Mouse (Mus musculus): ENCODE measurements around the gene Syde2. TPM values are rescaled to one million over a fixed set of nuclear protein-coding genes. Genes with fewer than 3 reads are reported as not detected.
"Not testable (repeated sequence)": the region's sequence is repeated elsewhere in the genome, so short reads cannot be mapped to it uniquely, and the experiment has no call there.

Gene Syde2
- 1 to 10 TPM; 3.6 to 4.0 TPM for total RNA-seq (2021)

DNA sequence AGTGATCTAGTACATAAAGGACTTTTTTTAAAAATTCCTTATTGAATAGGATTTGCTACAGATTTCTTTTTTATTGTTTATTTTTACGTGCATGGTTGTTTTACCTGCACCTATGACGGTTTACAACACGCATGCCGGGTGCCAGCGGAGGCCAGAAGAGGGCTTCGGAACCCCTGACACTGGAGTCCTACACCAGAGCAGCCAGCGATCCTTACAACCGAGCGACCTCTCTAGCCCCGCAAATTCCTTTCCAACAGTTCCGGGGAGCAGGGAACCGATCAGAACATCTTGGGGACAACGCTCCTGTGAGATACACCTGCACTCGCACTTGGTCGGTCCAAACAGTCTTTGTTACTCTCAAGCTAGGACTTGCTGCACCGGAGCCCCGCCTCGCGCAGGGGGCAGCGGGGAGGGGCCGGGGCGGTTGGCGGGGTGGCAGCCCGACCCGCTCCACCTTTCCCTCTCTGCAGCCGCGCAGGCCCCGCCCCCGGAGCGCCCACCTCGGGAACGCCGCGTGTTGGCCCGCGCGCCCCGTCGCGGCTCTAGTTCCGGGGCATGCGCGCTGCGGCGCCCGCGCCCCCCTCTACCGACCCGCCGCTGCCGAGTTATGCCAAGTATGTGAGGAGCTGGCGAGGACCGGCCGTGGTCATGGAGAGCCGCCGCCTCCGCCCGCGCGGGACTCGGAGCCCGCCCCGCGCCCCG, at the start of gene Syde2:
Gene Syde2 (plus strand): TSS at position 603 of the 702 bp plus-strand sequence.
- peak; percentile 61 to 62 for DNase-seq

DNA sequence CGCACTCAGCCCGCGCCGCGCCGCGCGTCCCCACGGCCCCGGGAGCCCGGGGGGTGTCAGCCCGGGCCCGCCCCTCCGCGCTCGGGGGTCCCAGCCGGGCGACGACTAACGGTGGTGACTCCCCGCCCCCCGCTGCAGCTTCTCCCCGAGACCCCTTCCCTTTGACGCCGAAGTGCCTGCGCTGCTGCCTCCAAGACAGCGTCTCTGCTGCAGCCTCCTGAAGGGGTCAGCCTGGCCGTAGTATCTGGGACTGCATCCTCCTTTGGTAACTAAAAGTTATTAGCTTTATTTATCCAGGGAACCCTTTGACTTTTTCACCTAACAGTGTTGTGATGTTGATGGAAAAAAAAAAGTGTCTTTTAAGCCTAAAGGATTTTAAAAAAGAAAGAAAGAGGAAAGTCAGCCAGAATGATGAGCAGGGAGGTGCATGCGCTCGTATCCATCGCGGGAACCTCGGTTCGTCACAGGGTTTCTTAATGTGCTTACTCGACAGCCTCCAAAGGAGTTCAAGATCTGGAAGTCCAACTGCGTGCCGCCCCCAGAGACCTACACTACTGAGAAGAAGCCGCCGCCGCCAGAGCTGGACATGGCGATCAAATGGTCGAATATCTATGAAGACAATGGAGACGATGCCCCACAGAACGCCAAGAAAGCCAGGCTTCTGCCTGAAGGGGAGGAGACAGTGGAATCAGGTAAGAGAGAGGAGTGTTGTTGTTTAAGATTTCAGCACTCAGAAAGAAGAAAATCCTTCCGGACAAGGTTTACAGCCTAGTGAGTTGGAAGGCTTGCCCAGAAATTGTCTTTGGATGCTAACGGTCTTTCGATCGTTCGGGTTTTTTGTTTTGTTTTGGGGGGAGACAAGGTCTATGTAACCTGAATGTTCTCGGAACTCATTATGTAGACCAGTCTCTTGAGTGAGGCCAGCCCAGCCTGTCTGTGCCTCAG, 49.0 kb upstream of the Syde2 start:
- no peak for DNase-seq

DNA sequence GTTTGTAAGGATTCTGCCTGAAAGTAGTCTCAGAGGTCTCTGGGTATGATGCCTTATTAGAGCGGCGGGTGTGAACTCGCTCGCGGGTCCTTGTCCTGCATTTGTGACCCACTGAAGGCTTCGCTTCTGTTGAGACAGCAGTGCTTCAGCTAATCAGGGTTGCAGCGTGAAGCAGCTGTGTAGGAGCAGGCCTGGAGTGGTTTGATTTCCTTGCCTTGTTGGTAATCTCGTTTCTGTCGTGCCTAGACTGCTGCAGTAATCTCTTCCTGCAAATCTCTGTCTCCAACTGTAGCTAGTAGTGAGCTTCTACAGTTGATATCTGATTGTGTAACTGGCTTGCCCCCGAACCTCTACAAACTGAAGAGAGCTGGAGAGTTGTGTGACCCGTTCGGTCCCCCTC, 48.3 kb upstream of the Syde2 start:
- no peak for DNase-seq

- no peak for DNase-seq
Measured at GRCm38 (mm10) chr3:145939971-145940370, 47.7 kb upstream of the Syde2 start.

DNA sequence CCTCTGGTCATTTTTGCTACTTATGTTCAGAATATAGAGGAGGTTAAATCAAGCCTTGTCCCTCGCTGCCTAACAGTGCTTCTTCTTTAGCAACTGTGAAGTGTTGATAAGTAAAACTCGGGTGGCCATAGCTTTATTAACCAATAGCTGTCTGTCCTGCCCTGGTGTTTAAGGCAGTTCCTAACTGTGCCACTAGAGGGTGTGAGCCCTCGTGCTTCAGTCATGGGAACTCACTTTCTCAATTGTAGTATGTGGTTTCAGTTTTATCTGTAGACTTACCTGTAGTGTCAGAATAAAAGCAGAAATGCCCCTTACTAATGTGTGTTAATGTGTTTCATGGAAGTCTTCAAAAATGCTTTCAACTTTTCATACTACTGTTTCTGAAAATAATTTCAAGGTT, 45.7 kb upstream of the Syde2 start:
- peak; percentile 44 to 61 for DNase-seq

- no peak for DNase-seq
Measured at GRCm38 (mm10) chr3:145944348-145944747, 43.3 kb upstream of the Syde2 start.

GRCm38 (mm10) chr3:145945904-145946303, 41.8 kb upstream of the Syde2 start:
- no peak for DNase-seq

DNA sequence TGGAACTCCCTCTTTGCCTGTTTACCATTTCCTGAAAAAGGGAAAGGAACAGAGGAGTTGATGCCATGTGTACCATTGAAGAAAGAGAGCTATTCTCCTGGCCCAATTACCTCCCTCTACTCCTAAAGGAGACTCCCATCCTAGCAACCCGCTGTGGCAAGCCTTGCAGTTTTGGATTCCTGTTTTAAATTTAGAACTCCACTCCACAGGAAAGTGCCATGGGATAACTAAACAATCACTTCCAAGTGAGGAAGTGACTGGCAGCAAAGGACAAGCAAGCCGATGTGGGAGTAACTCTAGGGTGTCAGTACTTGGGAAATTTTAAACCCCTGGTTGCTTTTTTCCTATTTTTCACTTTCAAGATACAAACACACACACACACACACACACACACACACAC, 41.0 kb upstream of the Syde2 start:
- no peak for DNase-seq

GRCm38 (mm10) chr3:145947539-145948204, 40.0 kb upstream of the Syde2 start:
- no peak for DNase-seq

- peak; percentile 55 to 58 for DNase-seq
Measured at GRCm38 (mm10) chr3:145950034-145950814, 37.4 kb upstream of the Syde2 start.

DNA sequence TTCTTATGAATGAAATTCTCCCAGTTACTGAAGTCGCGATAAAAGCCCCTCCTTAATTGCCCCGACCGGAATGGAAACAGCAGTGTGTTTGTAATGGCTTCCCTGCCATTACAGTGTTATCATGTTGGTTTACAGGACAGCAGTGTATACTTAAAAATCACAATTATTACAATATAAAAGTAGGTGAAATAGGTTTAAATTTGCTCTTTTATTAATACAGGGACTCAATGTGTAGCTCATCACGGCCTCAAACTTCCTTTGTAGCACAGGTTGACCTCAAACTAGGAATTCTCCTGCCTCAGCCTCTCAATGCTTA, 36.9 kb upstream of the Syde2 start:
- no peak for DNase-seq

DNA sequence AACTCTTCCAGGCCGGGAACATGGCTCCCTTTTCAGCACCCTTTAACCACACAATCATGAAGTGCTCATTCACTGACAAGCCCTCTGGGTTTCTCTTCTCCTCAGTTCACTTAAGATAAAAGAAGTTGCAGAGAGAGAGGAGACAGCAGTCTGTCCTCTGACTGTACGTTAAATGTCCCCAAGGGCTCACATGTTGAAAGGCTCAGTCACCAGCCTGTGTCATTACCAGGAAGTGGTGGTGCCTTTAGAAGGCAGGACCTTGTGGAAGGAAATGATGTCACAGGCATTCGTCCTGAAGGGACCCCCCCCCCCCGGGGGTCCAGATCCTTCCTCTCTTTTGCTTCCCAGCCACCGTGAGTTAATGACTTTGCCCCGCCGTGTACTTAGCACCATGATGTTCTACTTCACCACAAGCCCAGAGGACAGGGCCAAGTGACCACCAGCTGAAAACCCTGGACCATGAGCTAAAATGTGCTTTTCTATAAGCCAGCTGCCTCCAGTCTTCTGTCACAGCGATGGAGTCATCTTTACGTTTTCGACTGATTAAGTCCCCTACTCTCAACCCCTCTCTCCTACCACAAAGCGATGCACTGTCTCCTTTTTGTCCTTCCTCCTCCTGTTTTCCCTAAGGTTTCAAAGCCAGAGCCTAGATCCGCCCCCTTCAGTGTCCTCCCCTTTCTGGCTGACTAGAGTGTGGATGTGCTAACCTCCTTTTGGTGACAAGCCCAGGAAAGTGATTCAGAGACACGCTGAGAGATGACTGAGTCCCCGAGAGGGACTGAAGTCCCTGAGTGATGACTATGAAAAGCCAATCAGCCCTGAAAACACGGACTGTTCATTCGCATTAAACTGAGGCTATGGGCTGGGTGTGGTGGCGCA, 36.1 kb upstream of the Syde2 start:
- DNase-seq: no peak

- no peak for DNase-seq
Measured at GRCm38 (mm10) chr3:145952945-145953344, 34.7 kb upstream of the Syde2 start.

GRCm38 (mm10) chr3:145953411-145953810, 34.3 kb upstream of the Syde2 start:
- DNase-seq: no peak

GRCm38 (mm10) chr3:145959824-145960223, 27.8 kb upstream of the Syde2 start:
- DNase-seq: peak; percentile 12 to 19

- DNase-seq: no peak
Measured at GRCm38 (mm10) chr3:145962411-145962810, 25.3 kb upstream of the Syde2 start.

- no peak for DNase-seq
Measured at GRCm38 (mm10) chr3:145963101-145964017, 24.3 kb upstream of the Syde2 start.

DNA sequence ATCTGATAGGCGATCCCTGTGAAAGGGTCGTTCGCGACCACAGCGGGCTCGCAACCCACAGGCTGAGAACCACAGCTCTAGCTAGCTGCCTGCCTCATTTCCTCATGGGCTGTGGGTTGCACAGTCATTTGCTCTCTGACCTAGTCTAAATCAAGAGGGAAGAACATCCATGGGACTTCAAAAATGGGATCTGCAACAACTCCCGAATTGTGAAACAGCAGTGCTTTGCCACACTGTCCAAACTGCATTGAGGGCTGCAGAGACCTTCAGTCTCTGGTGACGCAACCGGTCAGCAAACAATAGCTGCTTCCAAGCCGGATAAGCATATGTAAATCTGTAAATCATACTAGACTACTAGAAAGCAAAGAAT, 23.7 kb upstream of the Syde2 start:
- DNase-seq: no peak

DNA sequence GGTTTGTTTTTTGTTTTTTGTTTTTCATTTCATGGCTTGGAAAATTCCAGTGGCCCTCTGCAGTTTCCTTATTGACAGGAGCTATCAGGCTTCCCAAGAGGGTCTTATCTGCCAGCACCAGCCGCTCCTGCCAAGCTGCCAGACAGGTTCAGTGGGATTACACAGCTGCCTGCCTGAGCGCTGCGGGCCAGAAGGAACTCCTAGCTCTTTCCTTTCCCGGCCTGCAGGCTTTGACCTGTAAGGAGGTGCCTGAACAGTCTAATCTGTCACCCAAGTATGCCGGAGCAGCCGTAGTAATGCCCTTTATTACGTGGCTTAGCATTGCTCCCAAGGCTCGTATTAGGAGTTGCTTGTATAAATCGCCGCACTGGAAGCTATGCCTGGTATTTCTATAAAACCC, 23.2 kb upstream of the Syde2 start:
- DNase-seq: no peak

DNA sequence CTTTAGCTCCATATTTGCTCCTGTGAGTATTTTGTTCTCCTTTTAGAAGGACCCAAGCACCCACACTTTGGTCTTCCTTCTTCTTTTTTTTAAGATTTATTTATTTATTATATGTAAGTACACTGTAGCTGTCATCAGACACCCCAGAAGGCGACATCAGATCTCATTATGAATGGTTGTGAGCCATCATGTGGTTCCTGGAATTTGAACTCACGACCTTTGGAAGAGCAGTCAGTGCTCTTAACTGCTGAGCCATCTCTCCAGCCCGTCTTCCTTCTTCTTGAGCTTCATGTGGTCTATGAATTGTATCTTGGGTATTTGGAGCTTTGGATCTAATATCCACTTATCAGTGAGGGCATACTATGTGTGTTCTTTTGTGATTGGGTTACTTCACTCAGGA, 22.1 kb upstream of the Syde2 start:
- DNase-seq: not testable (repeated sequence)

Measured in layer of hippocampus, postnatal 36 days (tissue).